Mouse (Mus musculus): ENCODE data around the gene Fap.

- no peak for TF ChIP-seq POLR2A (IDR thresholded peaks at IDR 0.05; ENCODE audit: borderline replicate concordance, low read depth, low read length)
- no peak for TF ChIP-seq CTCF (IDR thresholded peaks at IDR 0.05; ENCODE audit: low read depth, low read length)
Measured at GRCm38 (mm10) chr2:62606205-62606604, 32.3 kb upstream of the Fap start.

Measured in bone marrow macrophage, adult 2 months (primary cell).